Mouse (Mus musculus): ENCODE measurements around the gene Rbfox1.

DNA sequence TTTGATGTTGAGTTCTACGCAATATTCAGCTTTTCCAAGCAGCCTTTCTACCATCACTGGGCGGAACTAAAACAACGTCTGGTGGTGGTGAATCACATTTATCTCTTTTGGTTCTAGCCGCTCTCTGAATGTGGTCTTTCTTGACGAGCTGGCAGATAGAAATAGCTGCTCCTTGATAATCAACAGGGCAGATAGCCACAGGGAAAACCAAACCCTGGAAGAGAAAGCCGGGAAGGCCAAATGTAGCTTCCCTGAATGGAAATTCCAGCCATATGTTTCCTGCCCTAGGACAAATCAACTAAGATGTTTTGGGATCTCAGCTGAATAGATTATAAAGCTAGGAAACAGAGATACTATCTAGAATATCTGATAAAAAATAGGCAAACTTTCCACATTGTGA, 1177.4 kb downstream of the Rbfox1 start:
- TF ChIP-seq POLR2A (IDR thresholded peaks at IDR 0.05; ENCODE audit: borderline replicate concordance, extremely low read depth, insufficient read depth, insufficient read length, poor library complexity, severe bottlenecking) (no peak), CTCF (IDR thresholded peaks at IDR 0.05; ENCODE audit: borderline replicate concordance, extremely low read depth, insufficient read depth, insufficient read length) (no peak)

All from brain, embryonic 14.5 days (tissue).